Mouse (Mus musculus): ENCODE measurements around the gene Glyr1.

Gene Glyr1

GRCm38 (mm10) chr16:5049774-5050234, at the start of gene Glyr1, which contains the start of gene Ubn1:
TSS of gene Glyr1 (minus strand) at chr16:5049863.
TSS of gene Ubn1 (plus strand) at chr16:5050057.
- DNase-seq = peak; percentile 99 to 100

- DNase-seq = no peak
Observed at GRCm38 (mm10) chr16:5096504-5096903, 46.8 kb upstream of the Glyr1 start.

GRCm38 (mm10) chr16:5093285-5093684, 43.6 kb upstream of the Glyr1 start:
- no peak for DNase-seq

GRCm38 (mm10) chr16:5089021-5089420, 39.4 kb upstream of the Glyr1 start:
- no peak for DNase-seq

- DNase-seq = no peak
Observed at GRCm38 (mm10) chr16:5086179-5086578, 36.5 kb upstream of the Glyr1 start.

GRCm38 (mm10) chr16:5085196-5085595, 35.5 kb upstream of the Glyr1 start:
- DNase-seq = no peak

- DNase-seq = no peak
Observed at GRCm38 (mm10) chr16:5074341-5074740, 24.7 kb upstream of the Glyr1 start.

- DNase-seq = no peak
Observed at GRCm38 (mm10) chr16:5071974-5072373, 22.3 kb upstream of the Glyr1 start.

GRCm38 (mm10) chr16:5070321-5070720, 20.7 kb upstream of the Glyr1 start:
- peak; percentile 32 to 42 for DNase-seq

- no peak for DNase-seq
Observed at GRCm38 (mm10) chr16:5063472-5063871, 13.8 kb upstream of the Glyr1 start.

- peak; percentile 36 to 42 for DNase-seq
Observed at GRCm38 (mm10) chr16:5058114-5058513, 8.5 kb upstream of the Glyr1 start.

GRCm38 (mm10) chr16:5050251-5051110, 818 bp upstream of the Glyr1 start:
- DNase-seq = peak; percentile 87 to 88

- DNase-seq = no peak
Observed at GRCm38 (mm10) chr16:5049182-5049773, 385 bp downstream of the Glyr1 start.

GRCm38 (mm10) chr16:5045322-5045721, 4.3 kb downstream of the Glyr1 start:
- DNase-seq = no peak

GRCm38 (mm10) chr16:5036649-5037234, 12.9 kb downstream of the Glyr1 start:
- DNase-seq = no peak

- no peak for DNase-seq
Observed at GRCm38 (mm10) chr16:5035591-5035990, 14.1 kb downstream of the Glyr1 start.

GRCm38 (mm10) chr16:5029847-5030246, 19.8 kb downstream of the Glyr1 start:
- DNase-seq = no peak

- DNase-seq = no peak
Observed at GRCm38 (mm10) chr16:5024021-5024420, 25.6 kb downstream of the Glyr1 start.

GRCm38 (mm10) chr16:5014578-5014977, 35.1 kb downstream of the Glyr1 start:
- peak in 1 of 2 experiments; percentile 14 for DNase-seq

- DNase-seq = peak; percentile 99
Observed at GRCm38 (mm10) chr16:5013054-5013838, 36.4 kb downstream of the Glyr1 start, which contains the start of gene Rogdi. TSS of gene Rogdi (minus strand) at chr16:5013553.

- DNase-seq = peak in 1 of 2 experiments; percentile 36
Observed at GRCm38 (mm10) chr16:5012036-5013005, 37.3 kb downstream of the Glyr1 start.

Measured in cerebellum, postnatal 10 days (tissue).